Mouse (Mus musculus) myocyte (in vitro differentiated cells): ENCODE results near the gene Kcnj13. TPM values are rescaled to one million over a fixed set of nuclear protein-coding genes. Genes with fewer than 3 reads are reported as not detected.

Experiments
- H3K27me3 ChIP-seq: one replicate; pipeline ENCODE4 v1.6.1; 2011; ENCODE audit not compliant: control insufficient read depth, insufficient read depth, insufficient read length
- H3K36me3 ChIP-seq: one replicate; pipeline ENCODE4 v1.6.1; 2011; ENCODE audit not compliant: control insufficient read depth, insufficient read depth
- H3K4me2 ChIP-seq: one replicate; pipeline ENCODE4 v1.6.1; 2011; ENCODE audit warnings: low read depth, control low read depth
- H3K4me3 ChIP-seq: one replicate; pipeline ENCODE4 v1.5.1; 2011; ENCODE audit warnings: mild to moderate bottlenecking, control low read depth, moderate library complexity
- H3K79me2 ChIP-seq: one replicate; pipeline ENCODE4 v1.6.1; 2011; ENCODE audit not compliant: control insufficient read depth, insufficient read depth
- H3ac ChIP-seq: one replicate; pipeline ENCODE4 v1.6.1; 2011; ENCODE audit not compliant: control insufficient read depth, insufficient read length
- CEBPB ChIP-seq: IDR thresholded peaks from 2 replicates; pipeline ENCODE4 v1.6.1; 2011; ENCODE audit warnings: mild to moderate bottlenecking, moderate library complexity; ENCODE audit not compliant: poor library complexity, insufficient read depth, severe bottlenecking
- E2F4 ChIP-seq: IDR thresholded peaks from one replicate; pipeline ENCODE4 v1.6.1; 2011; ENCODE audit warnings: mild to moderate bottlenecking, control low read depth, moderate library complexity; ENCODE audit not compliant: insufficient read depth
- MAX ChIP-seq: IDR thresholded peaks from one replicate; pipeline ENCODE4 v1.6.1; 2011; ENCODE audit warnings: low read depth, mild to moderate bottlenecking, control low read depth
- MYOD1 ChIP-seq, 3 experiments: IDR thresholded peaks; one replicate each; pipeline ENCODE4 v1.6.1; 2011; ENCODE audit warnings: control low read depth in 2 of 3, low read depth in 2 of 3, mild to moderate bottlenecking in 2 of 3, moderate library complexity in 1 of 3; ENCODE audit not compliant: insufficient read length in 2 of 3, control insufficient read depth in 1 of 3
- MYOG ChIP-seq, 3 experiments: IDR thresholded peaks; one replicate each; pipeline ENCODE4 v1.6.1; 2011; ENCODE audit warnings: control low read depth in 2 of 3, low read depth in 2 of 3, mild to moderate bottlenecking in 2 of 3; ENCODE audit not compliant: insufficient read length in 2 of 3, control insufficient read depth in 1 of 3, insufficient read depth in 1 of 3
- POLR2A ChIP-seq: IDR thresholded peaks from one replicate; pipeline ENCODE4 v1.6.1; 2011; ENCODE audit warnings: low read depth, mild to moderate bottlenecking, control low read depth, moderate library complexity; ENCODE audit not compliant: insufficient read length
- POLR2AphosphoS2 ChIP-seq: IDR thresholded peaks from one replicate; pipeline ENCODE4 v1.6.1; 2011; ENCODE audit warnings: low read depth, control low read depth; ENCODE audit not compliant: insufficient read length
- REST ChIP-seq: IDR thresholded peaks from one replicate; pipeline ENCODE4 v1.6.1; 2011; ENCODE audit warnings: mild to moderate bottlenecking, control low read depth, moderate library complexity; ENCODE audit not compliant: insufficient read depth, insufficient read length
- SRF ChIP-seq: IDR thresholded peaks from one replicate; pipeline ENCODE4 v1.6.1; 2011; ENCODE audit warnings: low read depth; ENCODE audit not compliant: control insufficient read depth, insufficient read length
- TCF12 ChIP-seq: IDR thresholded peaks from one replicate; pipeline ENCODE4 v1.6.1; 2011; ENCODE audit warnings: mild to moderate bottlenecking, control low read depth; ENCODE audit not compliant: poor library complexity, insufficient read depth, severe bottlenecking
- TCF3 ChIP-seq: IDR thresholded peaks from one replicate; pipeline ENCODE4 v1.6.1; 2011; ENCODE audit warnings: low read depth, control low read depth; ENCODE audit not compliant: insufficient read length
- USF1 ChIP-seq: IDR thresholded peaks from one replicate; pipeline ENCODE4 v1.6.1; 2011; ENCODE audit warnings: low read depth, mild to moderate bottlenecking, control low read depth, moderate library complexity
- polyA plus RNA-seq: library from polyadenylated mRNA; unstranded; fragments of >200 nt; fragmentation: generic; extraction: Trizol; gene quantifications from one replicate; pipeline ENCODE4 v1.2.1, GENCODE M21; 2012; ENCODE audit warnings: missing spikeins

Gene Kcnj13
- 0.12 TPM for polyA plus RNA-seq

DNA sequence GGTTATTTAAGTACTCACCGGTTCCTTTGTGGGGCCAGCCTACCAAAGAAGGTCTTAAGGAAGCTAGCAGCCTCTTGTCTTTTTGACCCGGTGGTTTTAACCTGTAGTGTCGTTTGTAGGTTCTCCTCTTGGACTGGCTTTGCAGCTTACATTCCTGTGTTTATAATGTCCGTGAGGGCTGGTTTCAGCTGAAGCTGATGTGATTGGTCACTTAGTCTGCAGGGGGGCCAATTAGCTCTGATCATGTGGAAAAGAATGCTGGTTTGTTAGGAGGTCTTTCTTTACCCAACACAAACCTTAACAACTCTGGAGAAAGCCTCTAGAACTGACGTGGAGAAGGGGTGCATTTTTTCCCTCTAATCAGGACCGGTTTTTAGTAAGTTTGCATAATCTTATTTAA lies at the start of gene Kcnj13:
Gene Kcnj13, minus strand, starts transcription at position 136 of the 400 bp plus-strand sequence.
- Histone ChIP-seq H3K36me3 (peaks cover 14% of the 10 kb centered on the region), H3K4me2 (no peak within 1 kb of the TSS), H3ac (no peak within 1 kb of the TSS), H3K79me2 (no peaks in the 10 kb centered on the region), H3K27me3 (no peaks in the 10 kb centered on the region), H3K4me3 (no peak within 1 kb of the TSS)
- no peak for TF ChIP-seq USF1
- no peak for TF ChIP-seq E2F4
- no peak for TF ChIP-seq MAX
- TF ChIP-seq SRF = no peak
- TF ChIP-seq REST = no peak
- no peak for TF ChIP-seq TCF3
- TF ChIP-seq CEBPB = no peak
- no peak for TF ChIP-seq MYOG (IDR thresholded peaks at IDR 0.05; ENCODE audit: control insufficient read depth in 1 of 3, insufficient read depth in 1 of 3, insufficient read length in 2 of 3, low read depth in 2 of 3)
- TF ChIP-seq MYOD1 (IDR thresholded peaks at IDR 0.05; ENCODE audit: control insufficient read depth in 1 of 3, insufficient read length in 2 of 3, low read depth in 2 of 3) = no peak
- no peak for TF ChIP-seq POLR2A
- TF ChIP-seq POLR2AphosphoS2 = no peak
- TF ChIP-seq TCF12 = no peak

GRCm38 (mm10) chr1:87436583-87436982 lies 42.1 kb upstream of the Kcnj13 start:
- Histone ChIP-seq H3K27me3 (no peaks in the 10 kb centered on the region), H3K4me2 (no peak overlapping the region), H3ac (no peak overlapping the region), H3K4me3 (no peak overlapping the region), H3K36me3 (peaks cover 59% of the 10 kb centered on the region), H3K79me2 (no peaks in the 10 kb centered on the region)
- TF ChIP-seq MYOD1 (IDR thresholded peaks at IDR 0.05; ENCODE audit: control insufficient read depth in 1 of 3, insufficient read length in 2 of 3, low read depth in 2 of 3) (no peak), MAX (no peak), POLR2A (no peak), REST (no peak), SRF (no peak), CEBPB (no peak), USF1 (no peak), MYOG (IDR thresholded peaks at IDR 0.05; ENCODE audit: control insufficient read depth in 1 of 3, insufficient read depth in 1 of 3, insufficient read length in 2 of 3, low read depth in 2 of 3) (no peak), E2F4 (no peak), TCF12 (no peak), POLR2AphosphoS2 (no peak), TCF3 (no peak)

DNA sequence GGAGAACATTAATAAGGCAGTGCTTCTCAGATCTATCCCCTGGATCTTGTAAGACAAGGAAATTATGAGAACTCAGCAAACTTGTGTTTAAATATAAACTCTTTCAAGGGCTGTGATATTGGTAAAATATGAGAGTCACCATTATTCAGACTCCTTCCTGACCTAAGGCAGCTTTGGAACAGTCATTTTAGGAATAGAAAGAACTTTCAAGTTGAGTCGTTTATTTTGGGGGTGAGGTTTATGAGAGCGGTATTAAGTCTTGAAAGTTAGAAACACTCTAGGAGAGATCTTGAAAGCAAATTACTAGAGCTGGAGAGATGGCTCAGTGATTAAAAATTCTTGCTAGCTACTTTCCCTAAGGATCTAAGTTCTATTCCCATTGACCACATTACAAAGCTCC lies 40.6 kb upstream of the Kcnj13 start:
- H3K27me3 ChIP-seq = no peaks in the 10 kb centered on the region
- H3K4me2 ChIP-seq = no peak overlapping the region
- no peak overlapping the region for H3ac ChIP-seq

DNA sequence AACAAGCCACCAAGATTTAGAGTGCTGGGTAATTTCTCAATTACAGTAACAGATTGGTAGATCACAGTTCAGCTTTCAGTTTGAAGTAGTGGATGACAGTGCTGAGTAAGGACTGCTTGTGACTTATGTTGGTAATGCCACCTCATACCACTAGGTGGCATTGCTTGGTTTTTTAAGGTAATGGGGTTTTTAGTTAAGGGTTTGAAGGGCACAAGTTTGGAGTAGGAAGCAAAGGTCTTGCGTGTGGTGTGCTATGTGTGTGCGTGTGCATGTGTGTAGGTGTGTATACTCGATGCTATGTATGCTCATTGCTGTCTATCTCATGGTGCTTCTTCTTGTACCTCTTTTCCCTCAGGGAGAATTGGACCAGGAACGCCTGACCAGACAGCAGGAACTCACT lies 24.2 kb upstream of the Kcnj13 start:
- Histone ChIP-seq H3ac (no peak overlapping the region), H3K36me3 (peaks cover 38% of the 10 kb centered on the region), H3K79me2 (no peaks in the 10 kb centered on the region), H3K4me3 (no peak overlapping the region), H3K4me2 (no peak overlapping the region), H3K27me3 (no peaks in the 10 kb centered on the region)
- no peak for TF ChIP-seq MAX
- TF ChIP-seq MYOD1 (IDR thresholded peaks at IDR 0.05; ENCODE audit: control insufficient read depth in 1 of 3, insufficient read length in 2 of 3, low read depth in 2 of 3) = no peak
- TF ChIP-seq MYOG (IDR thresholded peaks at IDR 0.05; ENCODE audit: control insufficient read depth in 1 of 3, insufficient read depth in 1 of 3, insufficient read length in 2 of 3, low read depth in 2 of 3) = no peak
- TF ChIP-seq POLR2AphosphoS2 = no peak
- TF ChIP-seq REST = no peak
- no peak for TF ChIP-seq SRF

More for the DNA sequence above, 40.6 kb upstream of the Kcnj13 start:
- H3K79me2 ChIP-seq = no peaks in the 10 kb centered on the region
- TF ChIP-seq POLR2AphosphoS2 (no peak), SRF (no peak)
- H3K4me3 ChIP-seq = no peak overlapping the region
- peaks cover 54% of the 10 kb centered on the region for H3K36me3 ChIP-seq

DNA sequence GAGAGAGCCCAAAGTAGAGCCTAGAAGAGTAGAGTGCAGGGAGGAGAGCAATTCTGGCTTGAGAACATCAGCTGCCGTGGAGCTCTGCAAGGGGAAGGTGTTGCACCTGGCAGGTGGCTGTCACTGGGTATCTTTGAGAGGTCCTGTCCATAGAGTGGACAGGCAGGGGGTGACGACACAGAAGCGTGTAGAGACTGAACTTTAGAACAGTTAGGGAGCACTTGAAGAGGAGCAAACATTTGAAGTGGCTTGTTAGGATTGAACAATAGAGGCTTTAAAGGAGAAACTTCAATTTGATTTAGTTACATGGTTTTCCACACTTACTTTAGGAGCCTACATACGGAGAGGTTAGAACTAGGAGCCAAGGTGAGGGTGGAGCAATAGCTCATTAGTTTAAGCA lies 14.9 kb upstream of the Kcnj13 start:
- Histone ChIP-seq H3K79me2 (no peaks in the 10 kb centered on the region), H3K36me3 (peaks cover 71% of the 10 kb centered on the region), H3K27me3 (no peaks in the 10 kb centered on the region), H3ac (no peak overlapping the region), H3K4me2 (no peak overlapping the region), H3K4me3 (no peak overlapping the region)
- no peak for TF ChIP-seq MYOG (IDR thresholded peaks at IDR 0.05; ENCODE audit: control insufficient read depth in 1 of 3, insufficient read depth in 1 of 3, insufficient read length in 2 of 3, low read depth in 2 of 3)
- no peak for TF ChIP-seq USF1
- no peak for TF ChIP-seq MYOD1 (IDR thresholded peaks at IDR 0.05; ENCODE audit: control insufficient read depth in 1 of 3, insufficient read length in 2 of 3, low read depth in 2 of 3)
- TF ChIP-seq POLR2A = no peak

DNA sequence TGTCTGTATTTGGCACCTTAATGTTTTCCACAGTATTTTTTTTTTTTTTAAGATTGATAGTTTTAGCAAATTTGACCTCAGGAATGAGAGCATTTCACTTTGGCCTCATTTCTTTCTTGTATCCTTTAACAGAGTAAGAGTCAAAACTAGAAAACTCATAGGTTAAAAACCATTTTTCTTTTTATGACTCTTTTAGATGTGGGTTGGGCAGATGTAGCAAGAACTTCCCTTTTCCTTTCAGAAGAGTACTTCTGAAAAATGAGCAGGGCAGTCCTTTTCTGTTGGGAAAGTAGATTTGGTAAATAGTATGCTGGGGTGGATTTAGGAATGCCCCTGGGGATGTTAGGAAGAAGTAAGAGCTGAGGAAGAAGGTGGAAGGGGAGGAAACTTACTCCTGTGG lies 11.5 kb upstream of the Kcnj13 start:
- Histone ChIP-seq H3K4me2 (no peak overlapping the region), H3ac (no peak overlapping the region), H3K4me3 (no peak overlapping the region), H3K79me2 (no peaks in the 10 kb centered on the region), H3K36me3 (peaks cover 59% of the 10 kb centered on the region), H3K27me3 (no peaks in the 10 kb centered on the region)
- TF ChIP-seq USF1 (no peak), MYOD1 (IDR thresholded peaks at IDR 0.05; ENCODE audit: control insufficient read depth in 1 of 3, insufficient read length in 2 of 3, low read depth in 2 of 3) (no peak), MAX (no peak), E2F4 (no peak), MYOG (IDR thresholded peaks at IDR 0.05; ENCODE audit: control insufficient read depth in 1 of 3, insufficient read depth in 1 of 3, insufficient read length in 2 of 3, low read depth in 2 of 3) (no peak), REST (no peak), CEBPB (no peak), TCF3 (no peak), POLR2AphosphoS2 (no peak), TCF12 (no peak), POLR2A (no peak), SRF (no peak)
